Mouse (Mus musculus) brain, adult 2 months (tissue): Measurements from ENCODE around the gene Tfap2d.

Experiments
- DNase-seq: peaks from one replicate; pipeline ENCODE4 v3.0.0; 2011; ENCODE audit warnings: low read depth, low spot score

Tfap2d gene

DNA sequence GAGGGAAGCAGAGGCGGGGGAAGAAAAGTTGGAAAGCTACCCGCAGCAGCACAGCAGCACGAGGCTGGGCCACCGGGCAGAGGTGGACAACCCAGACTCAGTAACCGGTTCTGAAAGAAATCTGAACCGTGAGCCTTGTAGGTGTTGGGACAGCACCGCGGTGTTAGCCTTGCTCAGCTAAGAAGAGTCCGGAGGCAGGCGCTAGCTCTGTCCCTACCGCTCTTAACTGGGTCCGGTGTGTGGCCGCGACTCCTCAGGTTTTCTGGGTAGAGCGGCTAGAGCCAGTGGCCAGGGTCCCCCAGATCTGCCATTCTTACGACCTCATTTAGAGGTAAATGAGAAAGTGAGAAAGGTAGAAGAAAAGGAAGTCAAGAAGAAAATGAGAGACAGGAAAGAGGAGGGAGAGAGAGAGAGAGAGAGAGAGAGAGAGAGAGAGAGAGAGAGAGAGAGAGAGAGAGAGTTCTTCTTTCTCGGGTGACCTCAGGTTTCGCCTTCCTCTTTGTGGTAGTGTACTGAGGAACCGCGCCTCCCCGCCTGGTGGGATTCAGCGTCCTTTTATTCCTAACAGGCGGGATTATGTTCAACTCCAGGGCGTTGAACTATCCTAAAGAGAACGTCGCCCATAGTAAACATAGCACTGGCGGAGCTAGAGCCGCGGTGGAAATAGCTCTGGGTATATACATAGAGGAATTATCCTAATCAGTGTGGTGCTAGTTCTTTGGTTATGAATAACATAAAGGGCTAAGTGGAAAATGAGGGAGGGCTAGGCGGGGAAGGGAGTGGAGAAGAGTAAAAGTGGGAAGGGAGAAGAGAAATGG is 107.6 kb downstream of the Tfap2d start:
- no peak for DNase-seq

- DNase-seq: no peak
Measured at GRCm38 (mm10) chr1:19211033-19211405, 108.2 kb downstream of the Tfap2d start.

- DNase-seq: no peak
Measured at GRCm38 (mm10) chr1:19211546-19212154, 108.8 kb downstream of the Tfap2d start.

DNA sequence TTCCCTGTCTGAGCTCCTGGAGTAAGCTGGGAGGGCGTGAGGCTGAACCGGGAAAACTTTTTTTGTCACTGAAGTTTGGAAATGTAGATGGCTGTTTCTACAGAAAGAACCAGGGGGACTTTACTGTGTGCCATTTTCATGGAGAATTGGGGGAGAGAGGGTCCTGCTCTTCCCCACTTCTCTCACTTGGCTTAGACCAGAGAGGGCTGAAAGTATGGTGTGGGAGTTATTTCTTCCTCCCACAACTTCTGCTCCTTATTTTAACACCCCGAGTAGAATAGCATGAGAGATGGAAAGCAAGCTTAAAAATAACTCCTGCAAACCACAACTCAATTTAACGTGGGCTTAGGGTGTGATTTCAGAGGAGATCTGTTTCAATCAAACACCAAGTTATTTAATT is 109.9 kb downstream of the Tfap2d start:
- DNase-seq: no peak

DNA sequence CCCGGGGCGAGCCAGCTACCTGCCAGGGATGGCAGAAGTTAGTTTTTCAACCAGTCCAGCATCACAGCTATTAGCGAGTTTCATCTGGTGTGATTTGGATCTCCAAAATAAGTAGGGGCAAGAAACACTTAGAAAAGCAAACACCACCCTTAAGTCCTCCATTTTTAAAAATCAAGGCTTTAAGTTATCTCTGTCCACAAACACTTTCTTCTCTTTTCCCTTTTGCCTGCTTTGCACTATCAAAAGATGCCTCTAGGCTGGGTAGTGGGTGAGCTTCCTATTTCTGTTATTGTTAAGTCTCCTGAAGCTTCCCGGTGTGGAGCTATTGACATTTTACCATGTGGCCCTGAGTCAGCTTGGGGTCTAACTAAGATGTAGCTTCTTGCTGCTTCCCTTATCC is 110.3 kb downstream of the Tfap2d start:
- DNase-seq: no peak

DNA sequence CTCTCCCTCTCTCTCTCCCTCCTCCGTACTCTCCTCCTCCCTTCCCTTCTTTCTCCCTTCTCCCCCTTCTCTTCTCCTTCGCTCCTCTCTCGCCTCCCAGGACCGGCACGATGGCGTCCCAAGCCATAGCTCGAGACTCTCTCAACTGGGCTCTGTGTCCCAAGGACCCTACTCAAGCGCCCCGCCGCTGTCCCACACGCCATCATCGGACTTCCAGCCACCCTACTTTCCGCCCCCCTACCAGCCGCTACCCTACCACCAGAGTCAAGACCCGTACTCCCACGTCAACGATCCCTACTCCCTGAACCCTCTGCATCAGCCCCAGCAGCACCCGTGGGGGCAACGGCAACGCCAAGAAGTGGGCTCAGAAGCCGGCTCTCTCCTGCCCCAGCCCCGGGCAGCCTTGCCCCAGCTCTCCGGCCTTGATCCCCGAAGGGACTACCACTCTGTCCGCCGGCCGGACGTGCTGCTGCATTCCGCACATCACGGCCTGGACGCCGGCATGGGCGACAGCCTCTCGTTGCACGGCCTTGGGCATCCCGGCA is 111.1 kb downstream of the Tfap2d start:
- no peak for DNase-seq
